Mouse (Mus musculus): ENCODE data around the gene Ncapd3. TPM values are rescaled to one million over a fixed set of nuclear protein-coding genes. Genes with fewer than 3 reads are reported as not detected.

The Ncapd3 gene
- total and polyA plus RNA-seq, 3 experiments = 5.6 to 187 (median 75.6) TPM

- Histone ChIP-seq H3K4me3 (ENCODE audit: low read depth, low read length) (no peak overlapping the region), H3K27me3 (ENCODE audit: insufficient read depth, low read length) (no peaks in the 10 kb centered on the region), H3K4me1 (ENCODE audit: insufficient read depth, low read depth, low read length) (no peaks in the 10 kb centered on the region), H3K9me3 (replicated peaks) (no peaks in the 10 kb centered on the region), H3K36me3 (replicated peaks) (peaks cover 95% of the 10 kb centered on the region)
- ATAC-seq (ENCODE audit: extremely low read depth, insufficient number of reproducible peaks, low FRiP score, poor library complexity, severe bottlenecking) = no peak
- DNase-seq (ENCODE audit: low spot score) = no peak
- no peak for TF ChIP-seq GATA1 (IDR thresholded peaks at IDR 0.05; ENCODE audit: borderline replicate concordance, low read length)
- no peak for TF ChIP-seq CTCF (IDR thresholded peaks at IDR 0.05; ENCODE audit: low read depth, low read length)
- no peak for TF ChIP-seq TAL1 (conservative IDR thresholded peaks at IDR 0.05; ENCODE audit: low read depth, low read length)
- no peak for TF ChIP-seq POLR2AphosphoS5 (IDR thresholded peaks at IDR 0.05; ENCODE audit: insufficient replicate concordance, low read depth, low read length)
- TF ChIP-seq GATA2 (IDR thresholded peaks at IDR 0.05; ENCODE audit: borderline replicate concordance, low read depth, low read length) = no peak
Measured at GRCm38 (mm10) chr9:27090134-27090533, 60.2 kb downstream of the Ncapd3 start.

GRCm38 (mm10) chr9:27090801-27091775 lies 61.1 kb downstream of the Ncapd3 start:
- H3K9me3 ChIP-seq (replicated peaks) = no peaks in the 10 kb centered on the region
- H3K27me3 ChIP-seq (ENCODE audit: insufficient read depth, low read length) = no peaks in the 10 kb centered on the region
- H3K4me3 ChIP-seq (ENCODE audit: low read depth, low read length) = no peak overlapping the region
- DNase-seq (ENCODE audit: low spot score) = no peak
- H3K4me1 ChIP-seq (ENCODE audit: insufficient read depth, low read depth, low read length) = no peaks in the 10 kb centered on the region
- H3K36me3 ChIP-seq (replicated peaks) = peaks cover 95% of the 10 kb centered on the region
- no peak for TF ChIP-seq GATA1 (IDR thresholded peaks at IDR 0.05; ENCODE audit: borderline replicate concordance, low read length)
- TF ChIP-seq CTCF (IDR thresholded peaks at IDR 0.05; ENCODE audit: low read depth, low read length) = no peak
- TF ChIP-seq TAL1 (conservative IDR thresholded peaks at IDR 0.05; ENCODE audit: low read depth, low read length) = no peak
- TF ChIP-seq POLR2AphosphoS5 (IDR thresholded peaks at IDR 0.05; ENCODE audit: insufficient replicate concordance, low read depth, low read length) = no peak
- TF ChIP-seq GATA2 (IDR thresholded peaks at IDR 0.05; ENCODE audit: borderline replicate concordance, low read depth, low read length) = no peak
- no peak for ATAC-seq (ENCODE audit: extremely low read depth, insufficient number of reproducible peaks, low FRiP score, poor library complexity, severe bottlenecking)

DNA sequence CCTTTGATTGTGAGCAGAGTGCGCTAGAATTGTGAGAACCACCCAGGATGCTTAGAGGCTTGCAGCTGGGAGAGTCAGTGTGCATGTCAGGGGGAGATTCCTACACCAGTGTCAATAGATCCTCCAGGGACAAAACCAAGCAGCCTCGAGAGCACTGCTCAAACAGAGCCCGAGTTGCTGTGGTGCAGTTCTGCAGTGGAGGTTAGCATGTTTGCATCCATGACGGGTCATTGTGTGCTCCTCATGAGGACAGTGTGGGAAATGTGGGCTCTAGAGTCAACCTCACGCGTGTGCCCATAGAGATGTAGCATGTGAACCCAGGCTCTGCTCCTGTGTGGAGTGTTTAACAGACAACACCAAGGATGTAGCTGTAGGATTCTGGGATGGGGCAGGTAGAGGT lies 62.9 kb downstream of the Ncapd3 start:
- Histone ChIP-seq H3K27me3 (ENCODE audit: insufficient read depth, low read length) (no peaks in the 10 kb centered on the region), H3K36me3 (replicated peaks) (peaks cover 93% of the 10 kb centered on the region), H3K9me3 (replicated peaks) (no peaks in the 10 kb centered on the region), H3K4me3 (ENCODE audit: low read depth, low read length) (no peak overlapping the region), H3K4me1 (ENCODE audit: insufficient read depth, low read depth, low read length) (no peaks in the 10 kb centered on the region)
- TF ChIP-seq CTCF (IDR thresholded peaks at IDR 0.05; ENCODE audit: low read depth, low read length) = no peak
- no peak for TF ChIP-seq POLR2AphosphoS5 (IDR thresholded peaks at IDR 0.05; ENCODE audit: insufficient replicate concordance, low read depth, low read length)
- no peak for TF ChIP-seq TAL1 (conservative IDR thresholded peaks at IDR 0.05; ENCODE audit: low read depth, low read length)
- TF ChIP-seq GATA2 (IDR thresholded peaks at IDR 0.05; ENCODE audit: borderline replicate concordance, low read depth, low read length) = no peak
- TF ChIP-seq GATA1 (IDR thresholded peaks at IDR 0.05; ENCODE audit: borderline replicate concordance, low read length) = no peak
- no peak for ATAC-seq (ENCODE audit: extremely low read depth, insufficient number of reproducible peaks, low FRiP score, poor library complexity, severe bottlenecking)
- DNase-seq (ENCODE audit: low spot score) = no peak

DNA sequence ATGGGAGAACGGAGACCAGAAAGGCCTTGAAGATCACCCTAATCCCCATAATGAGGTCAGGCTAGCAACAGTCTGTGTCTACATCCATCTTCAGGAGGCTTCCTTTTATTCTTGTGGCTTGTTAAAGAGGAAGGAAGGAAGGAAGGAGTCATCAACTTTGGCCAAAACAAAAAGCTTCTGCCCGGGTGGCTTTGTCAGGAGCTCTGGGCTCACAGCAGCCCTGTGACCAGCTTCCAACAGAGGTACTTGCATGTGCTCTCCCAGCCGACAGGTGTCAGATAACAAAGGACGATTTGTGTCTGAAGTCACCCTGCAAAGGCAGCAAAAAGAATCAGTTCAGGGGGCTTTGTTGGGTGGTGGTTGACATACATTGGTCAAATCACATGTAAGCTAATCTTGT lies 68.1 kb downstream of the Ncapd3 start:
- Histone ChIP-seq H3K27me3 (ENCODE audit: insufficient read depth, low read length) (no peaks in the 10 kb centered on the region), H3K36me3 (replicated peaks) (peaks cover 73% of the 10 kb centered on the region), H3K4me1 (ENCODE audit: insufficient read depth, low read depth, low read length) (no peaks in the 10 kb centered on the region), H3K9me3 (replicated peaks) (no peaks in the 10 kb centered on the region), H3K4me3 (ENCODE audit: low read depth, low read length) (no peak overlapping the region)
- DNase-seq (ENCODE audit: low spot score) (no peak), ATAC-seq (ENCODE audit: extremely low read depth, insufficient number of reproducible peaks, low FRiP score, poor library complexity, severe bottlenecking) (no peak)
- TF ChIP-seq CTCF (IDR thresholded peaks at IDR 0.05; ENCODE audit: low read depth, low read length) (no peak), GATA1 (IDR thresholded peaks at IDR 0.05; ENCODE audit: borderline replicate concordance, low read length) (no peak), TAL1 (conservative IDR thresholded peaks at IDR 0.05; ENCODE audit: low read depth, low read length) (no peak), GATA2 (IDR thresholded peaks at IDR 0.05; ENCODE audit: borderline replicate concordance, low read depth, low read length) (no peak), POLR2AphosphoS5 (IDR thresholded peaks at IDR 0.05; ENCODE audit: insufficient replicate concordance, low read depth, low read length) (no peak)

- no peak overlapping the region for H3K4me3 ChIP-seq (ENCODE audit: low read depth, low read length)
- ATAC-seq (ENCODE audit: extremely low read depth, insufficient number of reproducible peaks, low FRiP score, poor library complexity, severe bottlenecking) (no peak), DNase-seq (ENCODE audit: low spot score) (no peak)
- no peaks in the 10 kb centered on the region for H3K4me1 ChIP-seq (ENCODE audit: insufficient read depth, low read depth, low read length)
- H3K27me3 ChIP-seq (ENCODE audit: insufficient read depth, low read length) = no peaks in the 10 kb centered on the region
- TF ChIP-seq GATA1 (IDR thresholded peaks at IDR 0.05; ENCODE audit: borderline replicate concordance, low read length) (no peak), POLR2AphosphoS5 (IDR thresholded peaks at IDR 0.05; ENCODE audit: insufficient replicate concordance, low read depth, low read length) (no peak), CTCF (IDR thresholded peaks at IDR 0.05; ENCODE audit: low read depth, low read length) (no peak)
- no peaks in the 10 kb centered on the region for H3K9me3 ChIP-seq (replicated peaks)
- H3K36me3 ChIP-seq (replicated peaks) = peaks cover 68% of the 10 kb centered on the region
Measured at GRCm38 (mm10) chr9:27098557-27098956, 68.6 kb downstream of the Ncapd3 start.

DNA sequence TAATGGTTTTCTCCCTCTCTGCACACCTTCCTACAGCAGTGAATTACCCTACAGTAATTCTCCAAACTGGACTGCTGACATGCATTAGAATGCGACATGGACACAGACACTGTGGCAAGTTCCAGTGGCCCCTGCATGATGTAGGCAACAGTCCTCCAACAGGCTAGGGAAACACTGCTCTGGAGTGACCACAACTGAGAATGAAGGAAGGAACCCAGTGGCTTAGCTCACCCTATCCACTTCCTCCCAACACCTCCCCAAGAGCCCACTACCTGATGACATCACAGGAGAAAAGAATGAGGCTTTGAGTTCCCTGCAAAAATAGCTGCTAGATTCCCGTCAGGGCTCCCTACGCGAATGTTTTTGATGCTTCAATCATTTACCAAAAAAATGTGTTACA lies 69.5 kb downstream of the Ncapd3 start:
- no peaks in the 10 kb centered on the region for H3K27me3 ChIP-seq (ENCODE audit: insufficient read depth, low read length)
- no peak for TF ChIP-seq CTCF (IDR thresholded peaks at IDR 0.05; ENCODE audit: low read depth, low read length)
- no peak for TF ChIP-seq GATA2 (IDR thresholded peaks at IDR 0.05; ENCODE audit: borderline replicate concordance, low read depth, low read length)
- TF ChIP-seq GATA1 (IDR thresholded peaks at IDR 0.05; ENCODE audit: borderline replicate concordance, low read length) = no peak
- no peak for TF ChIP-seq TAL1 (conservative IDR thresholded peaks at IDR 0.05; ENCODE audit: low read depth, low read length)
- TF ChIP-seq POLR2AphosphoS5 (IDR thresholded peaks at IDR 0.05; ENCODE audit: insufficient replicate concordance, low read depth, low read length) = no peak
- no peaks in the 10 kb centered on the region for H3K9me3 ChIP-seq (replicated peaks)
- ATAC-seq (ENCODE audit: extremely low read depth, insufficient number of reproducible peaks, low FRiP score, poor library complexity, severe bottlenecking) (no peak), DNase-seq (ENCODE audit: low spot score) (no peak)
- H3K4me1 ChIP-seq (ENCODE audit: insufficient read depth, low read depth, low read length) = no peaks in the 10 kb centered on the region
- H3K4me3 ChIP-seq (ENCODE audit: low read depth, low read length) = no peak overlapping the region
- H3K36me3 ChIP-seq (replicated peaks) = peaks cover 59% of the 10 kb centered on the region

All from G1E (cell line).